Mouse (Mus musculus): ENCODE data around the gene Kmt2c.

GRCm38 (mm10) chr5:25452691-25453090 is 45.9 kb downstream of the Kmt2c start:
- TF ChIP-seq CTCF (IDR thresholded peaks at IDR 0.05; ENCODE audit: borderline replicate concordance, control insufficient read depth, extremely low read depth, insufficient read depth, low read length, poor library complexity) (no peak), POLR2A (IDR thresholded peaks at IDR 0.05; ENCODE audit: control insufficient read depth, extremely low read depth, insufficient read depth, low read length, poor library complexity) (no peak)
